Mouse (Mus musculus): ENCODE data around the gene Rtn4.

GRCm38 (mm10) chr11:29751648-29752611, 59.2 kb downstream of the Rtn4 start:
- TF ChIP-seq POLR2A (IDR thresholded peaks at IDR 0.05; ENCODE audit: borderline replicate concordance, extremely low read depth, low read depth, low read length) (no peak), CTCF (IDR thresholded peaks at IDR 0.05; ENCODE audit: insufficient read depth, low read length) (no peak)

Measured in lung, adult 2 months (tissue).